Mouse (Mus musculus) liver, embryonic 11.5 days (tissue): ENCODE data around the gene Mlph. TPM values are rescaled to one million over a fixed set of nuclear protein-coding genes. Genes with fewer than 3 reads are reported as not detected.

Experiments used
- ATAC-seq: fragments of 200-750 bp; cut with Nextera tagmentation; replicated peaks from 2 replicates; pipeline ENCODE4 v1.8.0; 2017; ENCODE audit warnings: moderate number of reproducible peaks, mild to moderate bottlenecking, moderate TSS enrichment, moderate library complexity; ENCODE audit not compliant: low FRiP score
- DNase-seq: peaks from one replicate; pipeline ENCODE4 v3.0.0-alpha.2; 2017; ENCODE audit warnings: low spot score
- H3K27ac ChIP-seq: fragments of 300-500 bp; sonication (generic); 2 replicates; pipeline ENCODE4 v1.5.1; 2014; ENCODE audit warnings: mild to moderate bottlenecking, low read depth, low read length, control low read depth
- H3K27me3 ChIP-seq: fragments of 300-500 bp; sonication (generic); replicated peaks from 2 replicates; pipeline ENCODE4 v1.6.1; 2014; ENCODE audit warnings: low read length, mixed read lengths; ENCODE audit not compliant: control insufficient read depth, insufficient read depth
- H3K36me3 ChIP-seq: fragments of 300-500 bp; sonication (generic); 2 replicates; pipeline ENCODE4 v1.6.1; 2014; ENCODE audit warnings: mild to moderate bottlenecking, low read length, moderate library complexity, mixed read lengths; ENCODE audit not compliant: control insufficient read depth, insufficient read depth
- H3K4me1 ChIP-seq: fragments of 300-500 bp; sonication (generic); replicated peaks from 2 replicates; pipeline ENCODE4 v1.6.1; 2014; ENCODE audit warnings: low read length, mixed read lengths; ENCODE audit not compliant: control insufficient read depth, insufficient read depth
- H3K4me2 ChIP-seq: fragments of 300-500 bp; sonication (generic); 2 replicates; pipeline ENCODE4 v1.6.1; 2014; ENCODE audit warnings: mild to moderate bottlenecking, control low read depth, moderate library complexity
- H3K4me3 ChIP-seq: fragments of 300-500 bp; sonication (generic); 2 replicates; pipeline ENCODE4 v1.5.1; 2014; ENCODE audit warnings: low read depth, low read length, control low read depth
- H3K9ac ChIP-seq: fragments of 300-500 bp; sonication (generic); 2 replicates; pipeline ENCODE4 v1.6.1; 2014; ENCODE audit warnings: low read depth, low read length, control low read depth
- H3K9me3 ChIP-seq: fragments of 300-500 bp; sonication (generic); 2 replicates; pipeline ENCODE4 v1.6.1; 2016; ENCODE audit warnings: low read length, inconsistent platforms, mixed read lengths; ENCODE audit not compliant: control insufficient read depth
- WGBS: fragments of 180-500 bp; shearing (Covaris S2); extraction: QIAGEN DNeasy Blood & Tissue Kit; methylation state at CpG from one replicate; pipeline ENCODE4 v1.1.7; 2014; 5-methylcytosine and 5-hydroxymethylcytosine counted together
- polyA plus RNA-seq: library from polyadenylated mRNA; unstranded; fragments of >200 nt; fragmentation: Nextera tagmentation; extraction: Ambion mirVana; gene quantifications from 2 replicates; pipeline ENCODE4 v1.2.1, GENCODE M21; 2014

The Mlph gene
- polyA plus RNA-seq, 1 experiment from 2014 or later = not detected

DNA sequence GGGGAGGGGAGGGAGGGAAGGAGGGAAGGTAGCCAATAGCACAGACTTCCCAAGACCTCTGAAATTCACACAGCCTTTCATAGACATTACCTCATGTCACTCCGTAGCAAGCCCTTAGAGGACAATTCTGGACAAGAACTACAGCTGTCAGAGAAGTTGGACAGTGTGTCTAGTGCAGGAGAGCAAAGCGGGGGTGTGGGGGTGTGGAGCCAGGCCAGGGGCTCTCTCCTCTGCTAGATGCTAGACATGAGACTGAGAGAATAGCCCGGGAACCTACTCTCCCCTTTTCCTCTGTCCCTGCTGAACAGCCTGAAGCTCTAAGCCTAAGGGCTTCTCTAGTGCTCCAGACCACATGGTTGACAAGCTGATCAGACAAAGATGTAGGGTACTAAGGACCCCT, 19.9 kb upstream of the Mlph start:
- no peak overlapping the region for H3K4me3 ChIP-seq
- ATAC-seq (no peak), DNase-seq (no peak)
- no peak overlapping the region for H3K9ac ChIP-seq
- H3K36me3 ChIP-seq = no peaks in the 10 kb centered on the region
- H3K27me3 ChIP-seq = no peaks in the 10 kb centered on the region
- no peaks in the 10 kb centered on the region for H3K4me1 ChIP-seq
- H3K27ac ChIP-seq = no peak overlapping the region
- 73% methylated on average over 3 of the region's 3 CpGs for WGBS
- no peaks in the 10 kb centered on the region for H3K9me3 ChIP-seq
- H3K4me2 ChIP-seq = no peak overlapping the region

DNA sequence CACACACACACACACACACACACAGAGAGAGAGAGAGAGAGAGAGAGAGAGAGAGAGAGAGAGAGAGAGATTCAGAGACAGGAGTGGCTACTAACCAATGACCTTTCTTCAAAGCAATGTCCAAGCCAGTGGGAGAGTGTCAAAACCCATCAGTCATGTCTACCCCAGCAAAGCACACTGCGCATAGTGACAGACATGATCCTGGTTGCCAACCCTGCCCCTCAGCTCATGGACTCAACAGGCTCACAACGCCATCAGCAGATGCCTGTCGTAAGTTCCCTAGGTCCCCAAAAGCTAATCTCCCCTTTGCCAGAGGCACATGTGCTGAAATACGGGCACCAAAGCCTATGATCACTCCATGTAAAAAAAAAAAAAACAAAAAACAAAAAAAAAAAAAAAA, 18.6 kb upstream of the Mlph start:
- Histone ChIP-seq H3K9ac (no peak overlapping the region), H3K4me1 (no peaks in the 10 kb centered on the region), H3K4me3 (no peak overlapping the region), H3K27ac (no peak overlapping the region), H3K27me3 (no peaks in the 10 kb centered on the region), H3K4me2 (no peak overlapping the region), H3K36me3 (no peaks in the 10 kb centered on the region), H3K9me3 (no peaks in the 10 kb centered on the region)
- 82% methylated on average over 4 of the region's 4 CpGs for WGBS
- ATAC-seq (no peak), DNase-seq (no peak)

DNA sequence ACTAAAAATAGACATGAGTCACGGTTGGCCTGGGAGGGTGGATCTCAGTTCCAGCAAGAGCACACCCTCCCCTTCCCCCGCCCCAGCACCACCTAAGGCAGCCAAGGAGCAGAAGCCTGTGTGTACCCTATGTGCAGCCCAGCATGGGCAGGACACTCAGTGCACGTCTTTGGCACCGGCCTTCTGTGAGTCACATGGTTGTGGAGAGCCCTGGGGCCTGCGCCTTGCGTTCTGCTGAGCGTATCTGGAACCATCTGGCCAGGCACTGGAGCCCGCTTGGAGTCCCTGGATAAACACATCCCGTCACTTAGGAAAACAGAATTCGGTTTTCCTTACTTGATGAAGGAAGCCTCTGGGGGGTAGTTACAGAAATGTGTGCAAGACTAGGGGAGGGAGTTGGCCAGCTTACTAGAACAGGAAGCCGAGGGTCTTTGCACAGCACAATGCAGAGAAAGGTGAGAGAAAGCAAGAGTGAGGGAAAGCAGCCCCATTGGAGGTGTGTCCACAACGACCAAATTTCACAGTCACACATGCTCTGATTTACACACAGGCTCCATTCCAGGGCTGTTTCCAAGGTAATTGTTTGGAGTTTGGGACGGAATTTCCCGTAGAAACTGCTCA, 18.0 kb upstream of the Mlph start:
- H3K9me3 ChIP-seq = no peaks in the 10 kb centered on the region
- ATAC-seq = no peak
- DNase-seq = no peak
- WGBS = 64% methylated on average over 14 of the region's 14 CpGs
- H3K4me1 ChIP-seq = no peaks in the 10 kb centered on the region
- no peak overlapping the region for H3K27ac ChIP-seq
- no peak overlapping the region for H3K4me3 ChIP-seq
- no peaks in the 10 kb centered on the region for H3K36me3 ChIP-seq
- no peak overlapping the region for H3K9ac ChIP-seq
- H3K4me2 ChIP-seq = no peak overlapping the region
- H3K27me3 ChIP-seq = no peaks in the 10 kb centered on the region

DNA sequence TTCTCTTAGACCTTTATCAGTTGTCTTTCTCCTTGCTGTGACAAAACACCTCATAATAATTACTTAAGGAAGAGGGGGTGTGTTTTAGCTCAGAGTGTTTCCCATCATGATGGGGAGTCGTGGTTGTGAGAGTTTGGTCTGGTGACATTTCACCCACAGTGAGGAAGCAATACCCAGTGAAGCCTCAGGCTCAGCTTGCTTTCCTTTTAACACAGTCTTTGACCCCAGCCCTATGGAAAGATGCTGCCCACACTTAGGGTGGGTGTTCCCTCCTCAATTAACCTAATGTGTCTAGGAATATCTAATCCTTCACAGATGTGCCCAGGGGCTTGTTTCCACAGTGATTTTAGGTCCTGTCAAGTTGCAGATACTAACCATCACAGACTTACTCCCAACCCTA, 16.9 kb upstream of the Mlph start:
- no peak overlapping the region for H3K4me3 ChIP-seq
- WGBS = 37% methylated on average over 1 of the region's 1 CpGs
- H3K4me1 ChIP-seq = no peaks in the 10 kb centered on the region
- H3K9ac ChIP-seq = no peak overlapping the region
- H3K36me3 ChIP-seq = no peaks in the 10 kb centered on the region
- H3K4me2 ChIP-seq = no peak overlapping the region
- ATAC-seq = no peak
- no peak overlapping the region for H3K27ac ChIP-seq
- DNase-seq = no peak
- no peaks in the 10 kb centered on the region for H3K27me3 ChIP-seq
- no peaks in the 10 kb centered on the region for H3K9me3 ChIP-seq

DNA sequence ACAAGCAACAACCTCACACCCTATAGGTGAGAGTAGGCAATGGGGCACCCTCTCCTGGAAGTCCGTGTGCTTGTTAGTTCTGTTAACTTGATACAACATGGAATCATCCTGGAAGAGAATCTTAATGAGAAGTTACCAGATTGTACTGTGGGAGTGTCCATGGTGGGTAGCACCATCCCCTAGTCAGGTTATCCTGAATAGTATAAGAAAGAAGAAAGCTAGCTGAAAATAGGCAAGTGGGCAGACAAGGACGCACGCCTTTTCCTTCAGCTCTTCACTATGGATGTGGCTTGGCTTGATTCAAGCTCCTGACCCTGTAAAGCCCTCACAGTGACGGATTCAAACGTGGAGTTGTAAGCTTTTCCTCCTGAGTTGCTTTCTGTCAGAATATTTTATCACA, 15.1 kb upstream of the Mlph start:
- 83% methylated on average over 5 of the region's 5 CpGs for WGBS
- H3K4me2 ChIP-seq = no peak overlapping the region
- H3K36me3 ChIP-seq = no peaks in the 10 kb centered on the region
- H3K9ac ChIP-seq = no peak overlapping the region
- H3K27me3 ChIP-seq = no peaks in the 10 kb centered on the region
- no peaks in the 10 kb centered on the region for H3K4me1 ChIP-seq
- no peak overlapping the region for H3K27ac ChIP-seq
- no peak for DNase-seq
- no peaks in the 10 kb centered on the region for H3K9me3 ChIP-seq
- no peak for ATAC-seq
- no peak overlapping the region for H3K4me3 ChIP-seq

DNA sequence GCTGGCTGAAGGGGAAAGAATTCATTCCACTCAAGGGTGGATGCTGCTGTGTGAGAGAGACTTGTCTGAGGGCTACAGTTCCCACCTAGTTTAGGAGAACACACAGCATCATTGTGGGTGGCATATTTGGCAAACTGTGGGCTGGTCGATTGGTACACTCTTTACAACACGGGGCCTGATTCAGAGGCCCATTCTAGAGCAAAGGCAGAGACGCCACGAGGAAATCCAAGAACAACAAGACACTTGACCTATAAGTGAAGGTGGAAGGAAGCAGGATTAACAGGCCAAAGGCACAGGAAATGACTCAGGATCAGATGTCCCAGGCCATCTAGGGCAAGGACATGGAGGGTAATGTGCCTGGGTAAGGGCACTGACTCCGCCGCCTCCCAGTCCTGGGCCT, 14.5 kb upstream of the Mlph start:
- no peaks in the 10 kb centered on the region for H3K4me1 ChIP-seq
- no peak for DNase-seq
- 76% methylated on average over 6 of the region's 6 CpGs for WGBS
- no peaks in the 10 kb centered on the region for H3K27me3 ChIP-seq
- no peak for ATAC-seq
- H3K36me3 ChIP-seq = no peaks in the 10 kb centered on the region
- no peak overlapping the region for H3K27ac ChIP-seq
- no peak overlapping the region for H3K4me2 ChIP-seq
- H3K9me3 ChIP-seq = no peaks in the 10 kb centered on the region
- H3K4me3 ChIP-seq = no peak overlapping the region
- no peak overlapping the region for H3K9ac ChIP-seq

DNA sequence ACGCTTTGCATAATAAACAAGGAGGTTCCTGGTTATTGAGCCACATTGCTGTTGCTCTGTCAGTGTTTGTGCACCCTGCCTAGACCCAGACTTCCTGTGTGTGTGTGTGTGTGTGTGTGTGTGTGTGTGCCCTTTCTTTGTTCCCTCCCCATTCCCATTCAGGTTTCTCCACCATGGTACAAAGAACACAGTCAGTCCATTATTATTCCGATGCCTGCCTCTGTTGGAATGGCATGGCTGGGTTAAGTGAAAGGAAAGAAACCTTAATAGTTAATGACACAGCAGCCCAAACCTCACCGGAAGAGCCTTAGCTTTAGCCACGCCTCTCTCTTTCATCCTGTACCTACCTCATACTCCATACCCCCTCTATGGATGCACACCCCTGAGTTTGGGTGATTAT, 13.6 kb upstream of the Mlph start:
- Histone ChIP-seq H3K4me2 (no peak overlapping the region), H3K4me3 (no peak overlapping the region), H3K9ac (no peak overlapping the region), H3K9me3 (no peaks in the 10 kb centered on the region), H3K27ac (no peak overlapping the region), H3K27me3 (no peaks in the 10 kb centered on the region), H3K4me1 (no peaks in the 10 kb centered on the region), H3K36me3 (no peaks in the 10 kb centered on the region)
- ATAC-seq = no peak
- 78% methylated on average over 4 of the region's 4 CpGs for WGBS
- DNase-seq = no peak

DNA sequence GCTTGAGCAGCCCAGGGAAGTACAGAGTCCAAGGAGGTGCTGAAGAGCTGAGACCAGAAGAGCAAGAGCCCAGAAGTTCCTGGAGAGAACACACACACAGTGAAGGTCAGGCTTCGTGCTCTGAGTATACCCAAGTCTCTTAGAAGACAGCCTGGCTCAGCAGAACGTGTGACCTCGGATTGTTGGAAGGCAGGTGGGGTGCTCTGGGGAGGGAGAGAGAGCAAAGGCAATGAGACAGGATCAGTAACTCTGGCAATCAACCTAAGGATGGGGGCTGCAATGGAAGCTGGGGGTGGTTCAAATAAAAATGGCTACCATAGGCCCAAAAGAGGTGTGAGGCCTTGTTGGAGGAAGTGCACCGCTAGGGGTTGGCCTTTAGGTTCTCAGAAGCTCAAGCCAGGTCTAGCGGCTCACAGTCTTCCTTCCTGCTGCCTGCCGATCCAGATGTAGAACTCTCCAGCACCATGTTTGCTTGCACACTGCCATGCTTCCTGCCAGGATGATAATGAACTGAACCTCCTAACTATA, 13.1 kb upstream of the Mlph start:
- no peaks in the 10 kb centered on the region for H3K27me3 ChIP-seq
- H3K9ac ChIP-seq = no peak overlapping the region
- H3K4me3 ChIP-seq = no peak overlapping the region
- no peak for ATAC-seq
- 76% methylated on average over 6 of the region's 6 CpGs for WGBS
- no peaks in the 10 kb centered on the region for H3K9me3 ChIP-seq
- H3K4me1 ChIP-seq = no peaks in the 10 kb centered on the region
- H3K27ac ChIP-seq = no peak overlapping the region
- H3K4me2 ChIP-seq = no peak overlapping the region
- no peaks in the 10 kb centered on the region for H3K36me3 ChIP-seq
- no peak for DNase-seq

DNA sequence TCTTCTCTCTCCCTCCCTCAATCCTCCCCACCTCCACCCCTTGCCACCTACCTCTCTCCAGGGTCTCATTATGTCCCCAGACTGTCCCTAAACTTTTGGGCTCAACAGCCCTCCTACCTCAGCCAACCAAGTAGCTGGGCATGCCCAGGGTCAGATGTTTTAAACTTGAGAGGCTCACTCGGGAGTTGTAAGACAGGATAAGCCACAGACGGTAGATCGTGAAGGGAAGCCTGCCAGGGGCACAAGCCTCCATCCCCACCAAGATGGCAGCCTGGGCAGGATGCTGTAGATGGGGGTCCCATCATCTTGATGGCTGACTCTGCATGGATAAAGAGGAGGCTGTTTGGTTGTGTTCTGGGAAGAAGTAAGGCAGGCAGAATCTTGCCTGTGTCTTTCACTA, 12.1 kb upstream of the Mlph start:
- no peak overlapping the region for H3K9ac ChIP-seq
- no peak for ATAC-seq
- no peaks in the 10 kb centered on the region for H3K27me3 ChIP-seq
- H3K4me1 ChIP-seq = no peaks in the 10 kb centered on the region
- no peak overlapping the region for H3K4me3 ChIP-seq
- no peaks in the 10 kb centered on the region for H3K36me3 ChIP-seq
- H3K4me2 ChIP-seq = no peak overlapping the region
- H3K27ac ChIP-seq = no peak overlapping the region
- no peaks in the 10 kb centered on the region for H3K9me3 ChIP-seq
- DNase-seq = no peak
- WGBS = 67% methylated on average over 3 of the region's 3 CpGs
